ENCODE assay signal across 8 mouse cellular contexts in the genomic region with DNA sequence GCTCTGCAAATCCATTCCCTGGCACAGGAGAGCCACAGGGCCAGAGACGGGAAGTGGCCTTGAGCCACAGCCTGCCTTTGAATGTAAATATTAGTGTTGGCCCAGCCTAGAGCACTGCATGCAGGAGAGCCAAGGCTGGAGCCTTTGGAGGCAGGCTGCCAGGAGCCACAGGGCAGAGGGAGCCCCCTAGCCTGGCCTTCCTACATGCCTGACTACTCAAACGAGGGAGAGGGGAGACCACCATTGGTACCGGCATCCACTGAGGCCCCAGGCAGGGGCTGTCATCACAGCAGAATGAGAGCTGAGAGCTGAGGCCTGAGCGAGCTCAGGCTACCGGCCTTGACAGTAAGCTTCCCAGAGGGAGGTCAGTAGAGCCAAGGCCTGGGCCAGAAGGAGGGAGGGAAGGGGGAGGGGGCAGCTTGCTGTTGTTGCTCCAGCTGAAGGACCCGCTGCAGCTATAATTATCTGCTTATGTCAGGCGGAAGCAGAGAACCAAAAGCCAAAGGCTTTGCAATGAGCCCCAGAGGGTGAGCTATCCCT.
A peak's percentile ranks its signal among the peaks of the same experiment; 100 is the strongest.
DNase-seq lines count a peak whose midpoint lies in the region; ATAC-seq lines count a peak whose summit lies in the region.

No protein-coding gene starts in this region.

- H3K36me3 ChIP-seq in forebrain, embryonic 10.5 days (replicated peaks), result no peaks in the 10 kb centered on the region
- H3K36me3 ChIP-seq in limb, embryonic 11.5 days (ENCODE audit: control insufficient read depth, insufficient read depth, low read length), result no peaks in the 10 kb centered on the region
- no peaks in the 10 kb centered on the region for H3K36me3 ChIP-seq in midbrain, embryonic 12.5 days

- H3K4me3 ChIP-seq in forebrain, embryonic 10.5 days, result no peak overlapping the region
- H3K4me3 ChIP-seq in limb, embryonic 11.5 days (ENCODE audit: low read depth, low read length), result no peak overlapping the region
- no peak overlapping the region for H3K4me3 ChIP-seq in midbrain, embryonic 12.5 days

- no peaks in the 10 kb centered on the region for H3K9me3 ChIP-seq in forebrain, embryonic 10.5 days
- H3K9me3 ChIP-seq in limb, embryonic 11.5 days (ENCODE audit: control insufficient read depth, low read length), result no peaks in the 10 kb centered on the region
- no peaks in the 10 kb centered on the region for H3K9me3 ChIP-seq in midbrain, embryonic 12.5 days

- H3K4me1 ChIP-seq in forebrain, embryonic 10.5 days, result peaks cover 24% of the 10 kb centered on the region
- H3K4me1 ChIP-seq in limb, embryonic 11.5 days (ENCODE audit: control insufficient read depth, insufficient read depth, low read length), result peaks cover 19% of the 10 kb centered on the region
- peaks cover 11% of the 10 kb centered on the region for H3K4me1 ChIP-seq in midbrain, embryonic 12.5 days

- peaks cover 87% of the 10 kb centered on the region for H3K27me3 ChIP-seq in forebrain, embryonic 10.5 days (ENCODE audit: poor library complexity, severe bottlenecking)
- no peaks in the 10 kb centered on the region for H3K27me3 ChIP-seq in limb, embryonic 11.5 days (ENCODE audit: control insufficient read depth, insufficient read depth, low read length)
- H3K27me3 ChIP-seq in midbrain, embryonic 12.5 days, result peaks cover 38% of the 10 kb centered on the region; the same call in 1 of the 2 replicates

- no peak overlapping the region for H3K4me2 ChIP-seq in limb, embryonic 11.5 days (ENCODE audit: low read depth, severe bottlenecking)
- H3K4me2 ChIP-seq in midbrain, embryonic 12.5 days (replicated peaks), result no peak overlapping the region

- ATAC-seq in limb, embryonic 11.5 days (ENCODE audit: insufficient number of reproducible peaks, low FRiP score, low TSS enrichment, low read depth), result no peak
- ATAC-seq in midbrain, embryonic 12.5 days (ENCODE audit: low FRiP score, low read depth), result peak; percentile 53; the same call in 1 of the 2 replicates
- ATAC-seq in erythroid progenitor cell, adult 5-6 weeks (replicated peaks; ENCODE audit: low FRiP score, poor library complexity, severe bottlenecking), result no peak
- ATAC-seq in megakaryocyte progenitor cell, adult 5-6 weeks (replicated peaks; ENCODE audit: poor library complexity), result no peak

- intact Hi-C loops in heart, postnatal 14 days (cut with DNase I), result no loop called here

- H3K9ac ChIP-seq in limb, embryonic 11.5 days (ENCODE audit: low read length), result no peak overlapping the region; the same call in 1 of the 2 replicates
- no peak overlapping the region for H3K9ac ChIP-seq in midbrain, embryonic 12.5 days (replicated peaks)

- peak overlapping the region; percentile 74 for H3K27ac ChIP-seq in forebrain, embryonic 10.5 days
- no peak overlapping the region for H3K27ac ChIP-seq in limb, embryonic 11.5 days (replicated peaks; ENCODE audit: low read depth, low read length)
- peak overlapping the region; percentile 52 for H3K27ac ChIP-seq in midbrain, embryonic 12.5 days (replicated peaks)

- 7% methylated on average over 7 of the region's 7 CpGs for WGBS in forebrain, embryonic 10.5 days
- 8% methylated on average over 7 of the region's 7 CpGs for WGBS in limb, embryonic 11.5 days
- WGBS in midbrain, embryonic 12.5 days, result 7% methylated on average over 7 of the region's 7 CpGs

- peak; percentile 87 for DNase-seq in adrenal gland, adult 2 months
- DNase-seq in forebrain, embryonic 10.5 days (ENCODE audit: extremely low spot score, low spot score), result peak; percentile 26
- DNase-seq in heart, postnatal 14 days, result peak; percentile 60 to 74
- DNase-seq in limb, embryonic 11.5 days (ENCODE audit: low spot score), result peak; percentile 53
- DNase-seq in layer of hippocampus, postnatal 25 days (ENCODE audit: extremely low spot score in 1 of 2, low spot score in 1 of 2), result no peak

Comparison
In these comparisons a context has a peak if more than half of its experiments do, and no peak if none do; other contexts are left out.
1. DNase-seq: peak in adrenal gland, adult 2 months (single experiment), forebrain, embryonic 10.5 days (single experiment), heart, postnatal 14 days (2 of 2) and limb, embryonic 11.5 days (single experiment); none in layer of hippocampus, postnatal 25 days (0 of 2).